Mouse (Mus musculus) hindbrain, embryonic 15.5 days (tissue): ENCODE measurements around the gene Pcyt1a. TPM values are rescaled to one million over a fixed set of nuclear protein-coding genes. Genes with fewer than 3 reads are reported as not detected.
A peak's percentile ranks its signal among the peaks of the same experiment; 100 is the strongest.

Source experiments
- ATAC-seq: fragments of 200-750 bp; cut with Nextera tagmentation; 2 replicates; pipeline ENCODE4 v1.8.0; 2017; ENCODE audit warnings: low read depth, moderate number of reproducible peaks, moderate TSS enrichment; ENCODE audit not compliant: low FRiP score
- H3K27ac ChIP-seq: fragments of 300-500 bp; sonication (generic); replicated peaks from 2 replicates; pipeline ENCODE4 v1.5.1; 2015; ENCODE audit warnings: mild to moderate bottlenecking, inconsistent platforms
- H3K27me3 ChIP-seq: fragments of 300-500 bp; sonication (generic); 2 replicates; pipeline ENCODE4 v1.6.1; 2015; ENCODE audit warnings: control low read depth, inconsistent platforms
- H3K36me3 ChIP-seq: fragments of 300-500 bp; sonication (generic); 2 replicates; pipeline ENCODE4 v1.6.1; 2015; ENCODE audit warnings: control low read depth, inconsistent platforms
- H3K4me1 ChIP-seq: fragments of 300-500 bp; sonication (generic); replicated peaks from 2 replicates; pipeline ENCODE4 v1.6.1; 2015; ENCODE audit warnings: control low read depth, inconsistent platforms
- H3K4me2 ChIP-seq: fragments of 300-500 bp; sonication (generic); 2 replicates; pipeline ENCODE4 v1.6.1; 2015; ENCODE audit warnings: moderate library complexity, mild to moderate bottlenecking, inconsistent platforms
- H3K4me3 ChIP-seq: fragments of 300-500 bp; sonication (generic); 2 replicates; pipeline ENCODE4 v1.5.1; 2015; ENCODE audit warnings: mild to moderate bottlenecking, inconsistent platforms
- H3K9ac ChIP-seq: fragments of 300-500 bp; sonication (generic); 2 replicates; pipeline ENCODE4 v1.6.1; 2015; ENCODE audit warnings: inconsistent platforms
- H3K9me3 ChIP-seq: fragments of 300-500 bp; sonication (generic); 2 replicates; pipeline ENCODE4 v1.6.1; 2016; ENCODE audit warnings: control low read depth, inconsistent platforms
- WGBS: fragments of 180-500 bp; shearing (Covaris S2); methylation state at CpG from one replicate; pipeline ENCODE4 v1.1.7; 2015; 5-methylcytosine and 5-hydroxymethylcytosine counted together
- polyA plus RNA-seq: library from polyadenylated mRNA; unstranded; fragments of >200 nt; fragmentation: Nextera tagmentation; extraction: Ambion mirVana; gene quantifications from 2 replicates; pipeline ENCODE4 v1.2.1, GENCODE M21; 2015

The Pcyt1a gene
- polyA plus RNA-seq, 1 experiment from 2014 or later, result 45.6 TPM

DNA sequence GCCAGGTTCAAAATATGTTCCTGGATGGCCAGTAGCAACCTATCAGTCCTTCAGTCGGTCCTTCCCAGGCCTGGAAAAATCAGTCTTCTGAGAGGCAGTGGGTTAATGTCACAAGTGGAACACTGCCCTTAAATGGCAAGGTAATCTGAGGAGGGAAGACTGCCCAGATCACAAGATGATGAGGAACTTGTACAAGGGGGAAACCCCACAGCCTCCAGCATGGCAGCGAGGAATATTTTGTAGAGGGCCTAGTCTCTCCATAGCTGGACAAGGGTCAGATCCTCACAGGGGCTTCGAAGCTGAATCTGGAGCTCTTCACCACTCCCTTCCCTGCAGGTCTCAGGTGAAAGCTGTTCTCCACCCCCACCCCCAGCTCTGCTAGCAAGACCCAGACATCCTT is 27.9 kb upstream of the Pcyt1a start:
- Histone ChIP-seq H3K9ac (no peak overlapping the region), H3K4me1 (no peaks in the 10 kb centered on the region), H3K9me3 (no peaks in the 10 kb centered on the region), H3K4me2 (no peak overlapping the region), H3K27me3 (no peaks in the 10 kb centered on the region), H3K4me3 (no peak overlapping the region), H3K27ac (no peak overlapping the region), H3K36me3 (no peaks in the 10 kb centered on the region)
- 91% methylated on average over 3 of the region's 3 CpGs for WGBS
- no peak for ATAC-seq

DNA sequence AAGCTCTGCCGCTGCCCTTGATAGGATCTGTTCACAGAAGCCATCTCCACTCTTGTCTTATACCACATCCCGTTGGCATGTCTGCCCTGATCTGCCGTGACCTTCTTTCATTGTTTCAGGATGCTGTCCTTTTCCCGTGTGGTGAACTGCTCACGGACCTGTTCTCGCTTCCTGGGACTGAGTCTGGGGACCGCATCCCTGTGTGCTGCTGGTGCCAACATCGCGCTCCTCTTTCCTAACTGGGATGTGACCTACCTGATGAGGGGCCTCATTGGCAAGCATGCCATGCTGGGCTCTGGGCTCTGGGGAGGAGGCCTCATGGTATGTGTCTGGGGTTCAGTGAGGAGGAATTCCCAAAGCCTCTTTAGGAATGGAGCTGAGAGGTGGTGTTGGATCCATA is 25.0 kb upstream of the Pcyt1a start:
- Histone ChIP-seq H3K9ac (no peak overlapping the region), H3K4me2 (no peak overlapping the region), H3K4me3 (no peak overlapping the region), H3K27ac (no peak overlapping the region), H3K36me3 (no peaks in the 10 kb centered on the region), H3K9me3 (no peaks in the 10 kb centered on the region), H3K27me3 (no peaks in the 10 kb centered on the region), H3K4me1 (no peaks in the 10 kb centered on the region)
- ATAC-seq, result no peak
- 83% methylated on average over 9 of the region's 9 CpGs for WGBS

DNA sequence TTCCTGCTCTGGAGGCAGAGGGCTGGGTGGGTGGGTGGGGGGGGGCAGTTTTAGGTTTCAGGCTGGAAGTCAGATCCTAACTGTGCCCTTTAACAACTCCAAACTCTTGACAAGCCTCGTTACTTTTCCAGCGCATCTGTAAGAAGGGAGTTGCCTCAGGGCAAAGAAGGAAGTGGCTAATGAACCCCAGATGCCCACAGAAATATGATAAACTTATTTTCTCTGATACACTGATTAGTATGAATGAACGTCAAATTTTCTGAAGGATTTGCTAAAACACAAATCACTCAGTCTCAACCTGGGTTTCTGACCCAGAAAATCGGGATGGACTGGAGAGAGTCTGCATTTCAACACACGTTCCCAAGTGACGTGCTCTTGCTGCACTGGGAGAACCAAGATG is 24.1 kb upstream of the Pcyt1a start:
- WGBS, result 82% methylated on average over 6 of the region's 6 CpGs
- Histone ChIP-seq H3K27me3 (no peaks in the 10 kb centered on the region), H3K36me3 (no peaks in the 10 kb centered on the region), H3K4me1 (no peaks in the 10 kb centered on the region), H3K9me3 (no peaks in the 10 kb centered on the region), H3K27ac (no peak overlapping the region), H3K4me3 (no peak overlapping the region), H3K9ac (no peak overlapping the region), H3K4me2 (no peak overlapping the region)
- no peak for ATAC-seq

DNA sequence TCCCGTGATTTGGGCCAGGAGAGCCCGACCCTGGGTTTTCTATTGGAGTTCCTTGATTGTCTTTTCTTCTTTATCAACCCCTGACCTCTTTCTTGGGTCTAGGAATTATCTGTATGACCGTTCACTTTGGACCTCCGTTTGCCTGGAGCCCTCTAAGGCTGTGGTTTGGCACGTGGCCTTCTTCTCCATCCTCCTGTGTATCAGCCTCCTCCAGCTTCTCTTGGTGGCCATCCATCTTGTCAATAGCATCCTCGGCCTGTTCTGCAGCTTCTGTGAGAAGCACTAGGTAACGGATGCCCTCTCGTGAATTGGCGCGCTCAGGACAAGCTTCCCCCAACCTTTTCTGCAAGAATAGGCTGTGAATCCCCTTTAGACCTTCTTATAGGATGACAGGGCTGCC is 23.0 kb upstream of the Pcyt1a start:
- Histone ChIP-seq H3K4me1 (no peaks in the 10 kb centered on the region), H3K9ac (no peak overlapping the region), H3K36me3 (no peaks in the 10 kb centered on the region), H3K27me3 (no peaks in the 10 kb centered on the region), H3K4me2 (no peak overlapping the region), H3K4me3 (no peak overlapping the region), H3K27ac (no peak overlapping the region), H3K9me3 (no peaks in the 10 kb centered on the region)
- WGBS, result 85% methylated on average over 10 of the region's 10 CpGs
- no peak for ATAC-seq

DNA sequence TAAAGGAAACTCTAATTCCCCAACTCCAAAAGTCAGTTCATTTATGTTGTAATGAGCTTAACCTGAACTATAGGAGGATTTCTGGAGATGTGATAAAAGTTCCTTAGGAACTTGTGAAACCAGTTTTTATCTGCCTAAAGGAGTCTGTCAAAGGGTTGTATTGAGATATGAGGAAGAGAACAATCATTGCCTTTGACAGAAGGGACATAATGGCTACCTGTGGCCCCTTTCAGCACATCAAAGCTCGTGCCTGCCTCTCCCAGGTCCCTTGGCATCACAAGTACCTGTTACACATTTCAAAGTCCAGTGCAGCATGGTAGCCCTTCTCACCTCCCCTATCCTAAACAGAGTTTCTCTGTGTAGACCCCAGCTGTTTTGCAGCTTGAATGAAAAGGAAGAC is 13.3 kb upstream of the Pcyt1a start:
- WGBS, result 51% methylated on average over 1 of the region's 1 CpGs
- H3K9ac ChIP-seq, result no peak overlapping the region
- ATAC-seq, result no peak

DNA sequence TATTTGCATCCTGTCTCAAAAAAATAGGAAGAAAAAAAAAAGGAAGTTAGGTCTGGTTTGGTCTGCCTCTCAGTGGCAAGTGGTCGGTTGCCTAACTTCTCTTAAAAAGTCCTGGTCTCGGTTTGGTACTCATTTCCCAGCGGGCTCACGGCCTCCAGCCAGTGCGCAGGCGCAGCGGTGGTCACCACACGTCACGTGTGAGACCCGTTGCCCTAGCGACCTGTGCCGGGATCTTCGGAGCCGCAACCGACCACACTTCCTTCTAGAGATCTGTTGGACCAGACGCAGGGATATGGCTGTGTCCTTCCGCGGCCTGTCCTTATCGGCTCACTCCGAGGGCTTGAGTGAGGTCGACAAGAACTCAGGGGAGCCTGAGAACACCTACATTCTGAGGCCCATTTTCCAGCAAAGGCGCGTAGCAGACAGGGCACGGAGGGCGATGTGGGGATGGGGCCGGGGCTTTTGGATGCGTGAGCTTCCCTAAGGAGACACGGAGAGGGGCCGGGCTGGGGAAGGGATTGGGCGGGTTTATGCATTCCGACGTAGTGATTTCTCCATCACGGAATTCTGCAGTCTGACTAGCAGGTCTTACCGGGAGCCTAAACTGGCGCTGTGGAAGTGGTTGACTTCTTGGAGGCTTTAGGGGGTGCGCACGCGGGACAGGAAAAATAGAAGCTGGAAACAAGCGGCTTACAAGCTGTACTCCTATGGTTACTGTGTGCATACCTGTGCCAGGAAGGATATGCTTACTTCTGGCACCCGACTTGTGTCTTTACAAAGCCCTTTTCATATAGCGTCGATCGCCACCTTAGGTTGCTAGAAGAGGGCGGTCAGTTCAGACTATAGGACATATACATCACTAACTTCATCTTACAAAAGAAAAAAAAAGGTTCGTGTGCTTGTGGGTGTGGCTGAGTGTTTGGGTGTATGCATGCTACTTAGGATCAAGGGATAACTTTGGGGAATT is 10.9 kb upstream of the Pcyt1a start, which contains the start of gene Tctex1d2:
Gene Tctex1d2, plus strand, starts transcription at position 186 of the 967 bp plus-strand sequence.
- peaks cover 12% of the 10 kb centered on the region for H3K4me1 ChIP-seq
- H3K27ac ChIP-seq, result peak within 1 kb of the TSS; percentile 93
- H3K4me3 ChIP-seq, result peak within 1 kb of the TSS; percentile 66
- WGBS, result under 1% methylated on average over 45 of the region's 45 CpGs
- no peaks in the 10 kb centered on the region for H3K36me3 ChIP-seq
- H3K9me3 ChIP-seq, result no peaks in the 10 kb centered on the region
- ATAC-seq, result peak; percentile 96
- H3K4me2 ChIP-seq, result peak within 1 kb of the TSS; percentile 66
- H3K9ac ChIP-seq, result peak within 1 kb of the TSS; percentile 73
- H3K27me3 ChIP-seq, result no peaks in the 10 kb centered on the region

More for the DNA sequence above, 13.3 kb upstream of the Pcyt1a start:
- Histone ChIP-seq H3K36me3 (no peaks in the 10 kb centered on the region), H3K4me1 (peaks cover 12% of the 10 kb centered on the region), H3K4me2 (no peak overlapping the region), H3K9me3 (no peaks in the 10 kb centered on the region), H3K27me3 (no peaks in the 10 kb centered on the region), H3K27ac (no peak overlapping the region), H3K4me3 (no peak overlapping the region)

DNA sequence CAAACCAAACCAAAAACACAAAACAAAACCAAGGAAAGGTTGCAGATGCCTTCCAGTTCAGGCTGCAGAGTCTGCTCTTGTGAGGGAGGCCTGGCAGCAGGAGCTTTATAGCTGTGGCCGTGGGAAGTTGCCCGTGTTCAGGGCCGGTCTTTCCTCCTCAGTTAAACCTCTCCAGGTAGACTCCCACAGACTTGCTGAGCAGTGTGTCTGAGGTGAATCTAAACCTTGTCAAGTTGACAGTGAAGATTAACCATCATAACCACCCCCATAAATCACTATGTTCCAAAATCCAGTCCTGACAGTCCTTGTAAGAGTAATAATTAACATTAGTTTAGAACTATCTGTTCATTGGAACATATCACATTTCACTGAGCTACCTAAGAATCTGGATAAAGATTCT is 3.2 kb upstream of the Pcyt1a start:
- 90% methylated on average over 3 of the region's 3 CpGs for WGBS
- H3K4me3 ChIP-seq, result no peak overlapping the region
- ATAC-seq, result no peak
- no peaks in the 10 kb centered on the region for H3K27me3 ChIP-seq
- H3K9ac ChIP-seq, result no peak overlapping the region
- no peak overlapping the region for H3K27ac ChIP-seq
- no peaks in the 10 kb centered on the region for H3K9me3 ChIP-seq
- 0 out of 2 replicates have a peak, but pooled peaks cover 2% of the 10 kb centered on the region for H3K36me3 ChIP-seq
- H3K4me1 ChIP-seq, result peaks cover 22% of the 10 kb centered on the region
- H3K4me2 ChIP-seq, result no peak overlapping the region

DNA sequence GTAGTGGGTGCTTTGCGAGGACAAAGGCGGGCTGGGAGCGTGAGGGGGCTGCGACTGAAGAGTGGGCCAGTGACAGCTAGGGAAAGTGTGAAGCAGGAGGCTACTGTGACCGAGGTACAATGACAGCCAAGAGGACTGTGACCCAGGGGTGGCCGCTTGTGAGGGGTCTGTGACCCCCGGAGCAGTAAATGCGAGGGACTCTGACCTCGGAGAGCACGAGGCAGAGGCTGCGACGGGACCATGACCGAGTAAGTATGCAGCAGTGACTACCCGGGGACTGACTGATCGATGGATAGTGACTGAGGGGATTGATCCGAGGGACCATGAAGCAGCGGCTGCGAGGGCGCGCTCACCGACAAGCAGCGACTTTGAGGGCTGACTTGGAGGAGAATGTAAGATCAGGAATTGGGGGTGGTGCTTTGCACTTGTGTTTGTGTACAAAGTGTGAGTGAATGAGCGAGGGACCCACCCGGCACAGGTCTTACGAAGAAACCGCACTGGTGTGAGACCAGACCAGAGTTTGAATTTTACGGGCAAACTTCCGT is 398 bp downstream of the Pcyt1a start:
- Histone ChIP-seq H3K27ac (peak overlapping the region; percentile 96), H3K4me1 (peaks cover 24% of the 10 kb centered on the region), H3K36me3 (0 out of 2 replicates have a peak, but pooled peaks cover 2% of the 10 kb centered on the region), H3K9ac (peak overlapping the region; percentile 91), H3K4me3 (peak overlapping the region; percentile 95), H3K4me2 (peak overlapping the region; percentile 78), H3K9me3 (no peaks in the 10 kb centered on the region), H3K27me3 (no peaks in the 10 kb centered on the region)
- ATAC-seq, result peak; percentile 84; the same call in 1 of the 2 replicates
- whole genome bisulfite sequencing, result under 1% methylated on average over 28 of the region's 28 CpGs

DNA sequence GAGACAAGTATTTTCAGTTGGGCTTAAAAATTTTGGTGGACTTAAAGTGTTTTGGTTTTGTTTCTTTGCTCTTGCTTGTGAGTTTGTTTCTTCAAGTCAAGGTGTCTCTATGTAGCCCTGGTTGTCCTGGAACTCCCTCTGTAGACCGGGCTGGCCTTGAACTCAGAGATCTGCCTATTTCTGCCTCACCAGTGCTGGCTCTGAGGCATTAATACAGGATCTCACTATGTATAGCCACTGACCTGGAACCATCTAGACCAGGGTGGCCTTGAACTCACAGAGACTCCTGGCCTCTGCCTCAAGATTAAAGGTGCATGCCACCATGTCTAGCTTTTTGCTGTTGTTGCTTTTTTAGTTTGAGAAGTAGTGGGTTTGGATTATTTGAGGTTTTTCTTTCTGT is 1.2 kb downstream of the Pcyt1a start:
- 0 out of 2 replicates have a peak, but pooled peaks cover 2% of the 10 kb centered on the region for H3K36me3 ChIP-seq
- H3K4me2 ChIP-seq, result peak overlapping the region; percentile 78
- WGBS, result 96% methylated on average over 1 of the region's 1 CpGs
- peak overlapping the region; percentile 95 for H3K4me3 ChIP-seq
- no peak overlapping the region for H3K27ac ChIP-seq
- H3K4me1 ChIP-seq, result peaks cover 24% of the 10 kb centered on the region
- no peaks in the 10 kb centered on the region for H3K9me3 ChIP-seq
- no peak overlapping the region for H3K9ac ChIP-seq
- H3K27me3 ChIP-seq, result no peaks in the 10 kb centered on the region
- no peak for ATAC-seq

DNA sequence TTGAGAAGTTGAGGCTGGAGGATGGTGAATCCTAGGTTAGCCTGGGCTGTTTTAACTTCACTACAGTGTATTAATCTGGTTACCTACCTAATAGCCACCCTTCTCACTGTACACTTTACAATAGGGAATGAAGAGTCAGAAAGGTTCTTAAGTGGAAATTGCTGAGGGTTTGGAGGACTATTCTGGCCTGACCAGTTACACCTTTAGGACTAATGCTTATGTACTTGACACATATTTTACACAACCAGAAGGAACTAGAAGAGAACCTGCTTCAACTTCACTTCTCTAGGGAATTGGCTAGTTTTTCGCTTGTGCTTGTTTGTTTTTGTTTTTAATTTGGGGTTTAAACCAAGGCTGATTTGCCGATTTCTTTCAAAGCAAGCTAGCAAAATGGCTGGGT is 2.4 kb downstream of the Pcyt1a start:
- no peaks in the 10 kb centered on the region for H3K27me3 ChIP-seq
- no peak overlapping the region for H3K4me2 ChIP-seq
- no peak for ATAC-seq
- H3K9ac ChIP-seq, result no peak overlapping the region
- 88% methylated on average over 2 of the region's 2 CpGs for whole genome bisulfite sequencing
- no peaks in the 10 kb centered on the region for H3K9me3 ChIP-seq
- no peak overlapping the region for H3K4me3 ChIP-seq
- no peaks in the 10 kb centered on the region for H3K36me3 ChIP-seq
- H3K4me1 ChIP-seq, result peaks cover 24% of the 10 kb centered on the region
- H3K27ac ChIP-seq, result no peak overlapping the region

DNA sequence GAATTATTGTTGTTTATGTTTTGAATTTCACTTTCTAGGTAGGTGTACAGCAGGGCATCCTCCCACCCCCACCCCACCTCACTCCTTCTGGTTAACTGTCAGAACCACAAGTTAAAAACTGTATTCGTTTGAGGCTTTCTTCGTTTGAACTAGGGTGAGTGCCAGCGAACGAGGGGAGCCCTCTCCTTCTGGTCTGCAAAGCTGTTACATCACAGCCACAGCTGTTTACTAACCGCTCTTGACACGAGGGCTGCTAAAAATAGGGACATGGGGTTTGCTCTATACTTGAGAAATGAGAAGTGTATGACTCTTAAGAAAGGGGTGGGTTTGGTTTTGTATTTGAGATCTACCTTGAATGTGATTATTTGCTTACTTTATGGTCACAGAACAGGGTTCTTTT is 3.3 kb downstream of the Pcyt1a start:
- Histone ChIP-seq H3K4me1 (peaks cover 24% of the 10 kb centered on the region), H3K9me3 (no peaks in the 10 kb centered on the region), H3K4me3 (no peak overlapping the region), H3K4me2 (no peak overlapping the region), H3K27ac (no peak overlapping the region), H3K36me3 (no peaks in the 10 kb centered on the region), H3K9ac (no peak overlapping the region), H3K27me3 (no peaks in the 10 kb centered on the region)
- 68% methylated on average over 6 of the region's 6 CpGs for WGBS
- no peak for ATAC-seq

DNA sequence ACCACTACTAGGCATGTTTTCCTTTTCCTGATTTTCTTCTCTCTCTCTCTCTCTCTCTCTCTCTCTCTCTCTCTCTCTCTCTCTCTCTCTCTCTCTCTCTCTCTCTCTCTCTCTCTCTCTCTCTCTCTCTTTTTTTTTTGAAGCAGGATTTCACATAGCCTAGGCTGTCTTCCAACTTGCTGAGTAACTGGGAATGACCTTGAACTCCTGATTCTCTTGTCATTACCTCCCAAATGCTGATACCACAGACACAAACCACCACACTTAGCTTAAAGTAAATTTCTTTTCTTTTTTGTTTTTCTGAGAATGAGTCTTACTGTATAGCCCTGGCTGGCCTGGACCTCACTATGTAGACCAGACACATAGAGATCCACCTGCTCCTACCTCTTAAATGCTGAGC is 4.0 kb downstream of the Pcyt1a start:
- H3K4me2 ChIP-seq, result no peak overlapping the region
- no peak overlapping the region for H3K27ac ChIP-seq
- no peak overlapping the region for H3K9ac ChIP-seq
- ATAC-seq, result no peak
- H3K4me1 ChIP-seq, result peaks cover 18% of the 10 kb centered on the region
- no peak overlapping the region for H3K4me3 ChIP-seq
- H3K9me3 ChIP-seq, result no peaks in the 10 kb centered on the region
- H3K27me3 ChIP-seq, result no peaks in the 10 kb centered on the region
- no peaks in the 10 kb centered on the region; the same call in 1 of the 2 replicates for H3K36me3 ChIP-seq
